Mouse (Mus musculus) monocyte, adult 2 months (primary cell): Measurements from ENCODE around the gene Lrrtm3.

Experiments
- DNase-seq, 2 experiments: peaks; one replicate each; pipeline ENCODE4 v3.0.0; 2022; ENCODE audit warnings: low spot score in 2 of 2, low read depth in 1 of 2

Gene Lrrtm3

GRCm38 (mm10) chr10:64089680-64090460 lies at the start of gene Lrrtm3:
Gene Lrrtm3 (minus strand): TSS chr10:64090277.
- no peak for DNase-seq

- DNase-seq: no peak
Observed at GRCm38 (mm10) chr10:64135481-64135880, 45.4 kb upstream of the Lrrtm3 start.

GRCm38 (mm10) chr10:64133461-64133860 lies 43.4 kb upstream of the Lrrtm3 start:
- DNase-seq: no peak

GRCm38 (mm10) chr10:64130397-64131150 lies 40.5 kb upstream of the Lrrtm3 start:
- DNase-seq: no peak

- DNase-seq: no peak
Observed at GRCm38 (mm10) chr10:64118833-64119232, 28.8 kb upstream of the Lrrtm3 start.

GRCm38 (mm10) chr10:64115246-64115645 lies 25.2 kb upstream of the Lrrtm3 start:
- no peak for DNase-seq

GRCm38 (mm10) chr10:64096532-64096931 lies 6.5 kb upstream of the Lrrtm3 start:
- no peak for DNase-seq

GRCm38 (mm10) chr10:64088774-64089460 lies 1.2 kb downstream of the Lrrtm3 start:
- no peak for DNase-seq

GRCm38 (mm10) chr10:64087936-64088773 lies 1.9 kb downstream of the Lrrtm3 start:
- DNase-seq: no peak

- no peak for DNase-seq
Observed at GRCm38 (mm10) chr10:64087521-64087920, 2.6 kb downstream of the Lrrtm3 start.

GRCm38 (mm10) chr10:64086567-64087391 lies 3.3 kb downstream of the Lrrtm3 start:
- no peak for DNase-seq

GRCm38 (mm10) chr10:64086183-64086566 lies 3.9 kb downstream of the Lrrtm3 start:
- no peak for DNase-seq

GRCm38 (mm10) chr10:64084465-64084864 lies 5.6 kb downstream of the Lrrtm3 start:
- DNase-seq: no peak

GRCm38 (mm10) chr10:64083813-64084212 lies 6.3 kb downstream of the Lrrtm3 start:
- DNase-seq: no peak

GRCm38 (mm10) chr10:64082345-64082744 lies 7.7 kb downstream of the Lrrtm3 start:
- DNase-seq: no peak

- DNase-seq: no peak
Observed at GRCm38 (mm10) chr10:64076410-64077052, 13.5 kb downstream of the Lrrtm3 start.

GRCm38 (mm10) chr10:64075944-64076343 lies 14.1 kb downstream of the Lrrtm3 start:
- no peak for DNase-seq

- DNase-seq: no peak
Observed at GRCm38 (mm10) chr10:64063704-64064103, 26.4 kb downstream of the Lrrtm3 start.

GRCm38 (mm10) chr10:64049946-64050345 lies 40.1 kb downstream of the Lrrtm3 start:
- no peak for DNase-seq

- no peak for DNase-seq
Observed at GRCm38 (mm10) chr10:64049151-64049550, 40.9 kb downstream of the Lrrtm3 start.
